Comparison of ENCODE assay signal across 8 mouse cellular contexts in genomic region chr14:21052112-21052780, GRCm38 (mm10). TPM values are rescaled to one million over a fixed set of nuclear protein-coding genes. Genes with fewer than 3 reads are reported as not detected.
DNase-seq lines count a peak whose midpoint lies in the region; ATAC-seq lines count a peak whose summit lies in the region.

Gene Ap3m1 (minus strand): TSS chr14:21052508.
Gene Adk (plus strand): TSS chr14:21052574.

- peak within 1 kb of the TSS; percentile 91 for H3K4me3 ChIP-seq in hindbrain, embryonic 11.5 days (ENCODE audit: low read depth, low read length)

- no peaks in the 10 kb centered on the region for H3K4me1 ChIP-seq in hindbrain, embryonic 11.5 days (replicated peaks; ENCODE audit: control insufficient read depth, insufficient read depth, low read length)

- H3K9ac ChIP-seq in hindbrain, embryonic 11.5 days (ENCODE audit: low read depth, low read length): peak within 1 kb of the TSS; percentile 69

- H3K9me3 ChIP-seq in hindbrain, embryonic 11.5 days (ENCODE audit: control insufficient read depth, low read length): no peaks in the 10 kb centered on the region

- WGBS in hindbrain, embryonic 11.5 days: 0% methylated on average over 46 of the region's 48 CpGs

- DNase-seq in Muller cell, postnatal 12 days (ENCODE audit: inconsistent ontology term): peak; percentile 98
- DNase-seq in cerebellum, adult 9-11 months: peak; percentile 92
- peak; percentile 79 to 94 for DNase-seq in frontal cortex, adult 2 months (ENCODE audit: extremely low spot score in 1 of 2, low spot score in 1 of 2)
- DNase-seq in hindbrain, embryonic 11.5 days (ENCODE audit: low spot score): peak; percentile 95
- peak; percentile 94 to 95 for DNase-seq in layer of hippocampus, postnatal 10 days (ENCODE audit: low spot score in 2 of 2)
- DNase-seq in lung, postnatal 10 days: peak; percentile 93
- DNase-seq in ovary, postnatal 36 days (ENCODE audit: low spot score): peak; percentile 94
- peak; percentile 93 for DNase-seq in thymus, postnatal 25 days

- peak within 1 kb of the TSS; percentile 86 for H3K27ac ChIP-seq in hindbrain, embryonic 11.5 days (ENCODE audit: low read depth, low read length)

- no peaks in the 10 kb centered on the region for H3K27me3 ChIP-seq in hindbrain, embryonic 11.5 days (ENCODE audit: control insufficient read depth, insufficient read depth, low read length)

- peak within 1 kb of the TSS; percentile 67 for H3K4me2 ChIP-seq in hindbrain, embryonic 11.5 days (replicated peaks; ENCODE audit: low read depth, low read length)

- H3K36me3 ChIP-seq in hindbrain, embryonic 11.5 days (ENCODE audit: control insufficient read depth, insufficient read depth, low read length): no peaks in the 10 kb centered on the region

- peak; percentile 99 for ATAC-seq in hindbrain, embryonic 11.5 days (ENCODE audit: low FRiP score)

RNA-seq across cellular contexts. Expression of gene Ap3m1, which starts in this region (rescaled TPM):
- polyA plus RNA-seq in frontal cortex, adult 2 months (2012; rRNA removed): 54.2 and 57.1 TPM in 2 replicates
- 135 and 138 TPM in 2 replicates for polyA plus RNA-seq in hindbrain, embryonic 11.5 days (2014; fragmentation: Nextera tagmentation; extraction: Ambion mirVana)
- 10 to 100 TPM; 81.8 to 86.9 TPM for total RNA-seq in layer of hippocampus, postnatal 10 days (2021)

RNA-seq across cellular contexts. Expression of gene Adk, which starts in this region (rescaled TPM):
- 80.6 and 84.0 TPM in 2 replicates for polyA plus RNA-seq in frontal cortex, adult 2 months (2012; rRNA removed)
- polyA plus RNA-seq in hindbrain, embryonic 11.5 days (2014; fragmentation: Nextera tagmentation; extraction: Ambion mirVana): 107 and 108 TPM in 2 replicates
- 10 to 100 TPM; 70.3 to 70.6 TPM for total RNA-seq in layer of hippocampus, postnatal 10 days (2021)

Comparison
In these comparisons a context has a peak if more than half of its experiments do, and no peak if none do; other contexts are left out.
1. Peak in every context shown above with its lines: DNase-seq, ATAC-seq, H3K4me3 ChIP-seq and H3K27ac ChIP-seq.